Mouse (Mus musculus): Measurements from ENCODE around the gene Mas1. TPM values are rescaled to one million over a fixed set of nuclear protein-coding genes. Genes with fewer than 3 reads are reported as not detected.

Gene Mas1
- total RNA-seq, 2 experiments from 2014 or later = 0.34 to 0.41 TPM

DNA sequence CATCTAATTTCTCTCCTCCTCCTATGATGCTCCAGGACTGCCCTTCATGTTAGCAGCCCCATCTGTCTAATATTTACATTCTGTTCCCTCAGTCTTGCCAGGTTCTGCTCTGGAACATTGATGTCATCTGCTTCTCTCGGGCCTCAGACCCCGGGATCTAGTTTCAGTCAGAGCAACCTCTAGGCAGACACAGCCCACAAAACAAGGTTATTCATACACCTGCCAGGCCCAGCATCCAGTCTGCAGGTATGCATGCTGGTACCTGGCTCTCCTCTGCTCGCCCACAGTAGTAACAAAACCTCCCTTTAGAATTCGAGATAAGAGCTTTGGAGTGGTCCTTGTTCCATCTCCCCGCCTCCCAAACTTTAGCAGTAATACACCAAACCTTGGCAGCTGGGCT, 37.6 kb downstream of the Mas1 start:
- no peak for DNase-seq

DNA sequence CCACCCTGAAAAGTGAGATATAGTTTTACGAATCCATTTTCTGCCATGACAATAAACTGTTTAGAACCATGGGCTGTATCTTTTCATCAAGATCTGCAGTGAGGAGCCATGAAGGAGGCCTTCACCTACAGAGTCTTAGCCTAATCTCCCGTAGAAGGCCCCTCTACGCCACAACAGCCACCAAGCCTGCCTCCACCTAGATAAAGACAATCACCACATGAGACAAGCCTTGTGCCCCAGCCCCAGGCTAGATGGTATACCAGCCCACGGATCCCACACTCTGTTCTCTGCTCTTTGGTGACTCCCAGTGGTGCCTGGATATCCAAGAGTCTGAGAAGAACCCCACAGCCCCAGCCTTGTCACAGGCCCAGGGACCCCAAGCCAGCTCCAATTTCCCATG, 52.1 kb downstream of the Mas1 start:
- no peak for DNase-seq

DNA sequence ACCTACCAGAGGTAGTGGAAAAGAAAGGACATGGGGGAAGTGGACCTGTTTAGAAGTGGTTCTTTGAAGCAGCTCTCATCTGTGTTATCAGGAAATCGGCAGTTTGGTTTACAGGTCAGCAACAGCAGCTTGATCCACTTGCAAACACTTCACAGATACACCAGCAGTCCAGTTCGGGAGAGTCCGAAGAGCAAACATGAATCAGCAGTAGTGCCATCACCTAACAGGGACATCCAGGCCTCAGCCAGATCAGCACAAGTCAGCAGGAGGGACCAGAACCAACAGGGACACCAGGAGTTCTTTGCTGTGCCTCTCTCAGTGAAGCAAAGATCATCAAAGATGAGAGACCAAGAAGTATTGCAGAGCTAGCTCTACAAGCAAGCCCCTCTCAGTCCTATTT, 53.4 kb downstream of the Mas1 start:
- no peak for DNase-seq

DNA sequence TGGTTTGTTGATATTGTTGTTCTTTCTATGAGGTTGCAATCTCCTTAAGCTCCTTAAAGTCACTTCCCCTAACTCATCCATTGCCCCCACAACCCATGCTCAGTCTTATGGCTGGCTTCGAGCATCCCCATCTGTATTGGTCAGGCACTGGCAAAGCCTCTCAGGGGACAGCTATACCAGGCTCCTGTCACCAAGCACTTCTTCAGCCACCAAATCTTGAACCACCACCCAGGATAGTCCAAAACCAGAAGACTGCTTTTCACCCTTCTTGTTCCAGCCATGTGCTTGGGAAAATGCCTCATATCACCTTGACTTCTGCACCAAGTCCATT, 57.0 kb downstream of the Mas1 start:
- no peak for DNase-seq

DNA sequence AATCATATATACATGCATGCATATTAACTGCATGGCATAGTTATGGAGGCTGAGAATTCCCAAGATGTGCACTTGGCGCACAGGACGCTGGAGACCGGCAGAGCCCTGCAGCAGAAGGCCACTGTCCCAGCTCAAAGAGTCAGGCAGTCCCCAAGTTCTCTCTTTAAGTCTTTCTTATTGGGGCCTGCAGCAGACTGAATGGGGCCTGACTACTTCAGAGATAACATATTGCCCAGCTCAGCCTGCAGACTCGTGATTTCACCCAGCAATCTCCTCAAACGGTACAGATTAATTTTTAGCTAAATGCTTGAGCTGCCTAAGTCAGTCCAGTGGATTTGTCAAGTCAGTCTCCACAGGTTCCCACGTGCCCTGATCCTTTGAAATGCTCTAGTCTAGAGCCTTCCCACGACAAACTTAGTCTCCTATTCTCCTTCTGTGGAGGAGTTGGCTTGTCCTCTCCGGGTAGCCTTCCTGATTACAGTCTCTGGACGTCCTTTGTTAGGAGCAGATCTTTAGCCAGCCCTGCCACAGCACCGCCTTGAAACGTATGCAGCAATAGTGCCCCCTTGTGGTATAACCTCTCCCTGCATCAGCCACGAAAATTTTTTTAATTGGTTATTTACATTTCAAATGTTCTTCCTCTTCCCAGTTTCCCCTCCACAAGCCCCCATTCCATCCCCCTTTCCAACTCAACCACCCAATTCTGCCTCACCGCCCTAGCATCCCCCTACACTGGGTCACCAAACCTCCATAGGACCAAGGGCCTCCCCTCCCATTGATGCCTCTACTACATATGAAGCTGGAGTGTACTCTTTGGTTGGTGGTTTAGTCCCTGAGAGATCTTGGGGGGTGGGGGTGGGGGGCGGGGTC, 57.6 kb downstream of the Mas1 start:
- peak; percentile 83 for DNase-seq

DNA sequence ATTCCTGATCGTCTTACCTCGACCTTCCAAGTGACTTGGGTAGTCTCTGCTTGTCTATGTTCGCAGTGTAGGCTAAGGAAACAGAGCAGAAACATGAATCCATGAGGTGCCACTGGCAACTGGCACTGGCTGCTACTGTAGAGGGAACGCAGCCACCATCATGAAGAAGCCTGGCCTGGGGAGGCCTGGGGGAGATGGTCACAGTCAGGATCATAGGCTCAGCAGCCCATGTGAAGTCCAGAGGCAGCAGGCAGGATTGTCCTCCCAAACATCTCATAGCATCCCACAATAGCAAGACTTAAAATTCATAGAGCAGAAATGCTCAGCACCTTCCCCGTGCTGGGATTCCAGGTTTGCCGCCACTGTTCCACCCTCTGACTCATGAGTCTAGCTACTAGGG, 59.1 kb downstream of the Mas1 start:
- no peak for DNase-seq

DNA sequence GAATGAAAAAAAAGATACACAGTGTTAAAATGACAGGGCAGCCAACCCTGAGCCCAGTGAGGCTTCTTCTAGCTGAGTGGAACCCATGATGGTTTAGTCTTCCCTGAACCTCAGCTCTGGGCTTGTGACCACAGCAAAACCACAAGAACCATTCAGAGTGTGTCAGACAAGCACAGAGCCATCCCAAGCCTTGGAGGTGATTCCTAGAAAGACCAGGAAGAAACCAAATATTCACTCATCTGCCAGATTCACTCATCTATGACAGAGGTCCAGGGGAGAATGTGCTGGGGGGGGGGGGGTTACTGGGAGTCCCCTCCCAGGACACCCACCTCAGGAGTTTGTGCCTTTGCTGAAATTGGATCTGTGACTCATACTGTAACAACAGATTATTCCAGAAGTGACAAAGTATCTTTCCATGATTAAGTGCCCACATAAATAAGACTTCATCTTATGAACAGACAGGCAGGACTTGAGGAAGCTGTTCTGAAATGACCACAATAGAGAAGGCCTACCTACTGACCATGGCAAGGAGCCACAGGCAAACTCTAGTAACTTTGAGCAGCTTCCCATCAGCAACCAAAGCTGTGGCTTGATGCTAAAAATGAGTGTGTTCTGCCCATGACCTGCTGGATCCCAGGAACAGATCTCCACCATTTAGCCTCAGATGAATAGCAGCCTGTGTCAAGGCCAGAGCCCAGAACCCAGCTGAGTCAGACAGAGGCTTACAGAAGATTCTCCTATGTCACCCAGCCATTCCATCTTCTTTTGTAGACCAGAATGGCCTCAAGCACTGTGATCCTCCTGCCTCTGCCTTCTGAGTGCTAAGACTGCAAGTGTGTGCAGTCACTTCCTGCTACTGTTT, 63.1 kb downstream of the Mas1 start:
- no peak for DNase-seq

DNA sequence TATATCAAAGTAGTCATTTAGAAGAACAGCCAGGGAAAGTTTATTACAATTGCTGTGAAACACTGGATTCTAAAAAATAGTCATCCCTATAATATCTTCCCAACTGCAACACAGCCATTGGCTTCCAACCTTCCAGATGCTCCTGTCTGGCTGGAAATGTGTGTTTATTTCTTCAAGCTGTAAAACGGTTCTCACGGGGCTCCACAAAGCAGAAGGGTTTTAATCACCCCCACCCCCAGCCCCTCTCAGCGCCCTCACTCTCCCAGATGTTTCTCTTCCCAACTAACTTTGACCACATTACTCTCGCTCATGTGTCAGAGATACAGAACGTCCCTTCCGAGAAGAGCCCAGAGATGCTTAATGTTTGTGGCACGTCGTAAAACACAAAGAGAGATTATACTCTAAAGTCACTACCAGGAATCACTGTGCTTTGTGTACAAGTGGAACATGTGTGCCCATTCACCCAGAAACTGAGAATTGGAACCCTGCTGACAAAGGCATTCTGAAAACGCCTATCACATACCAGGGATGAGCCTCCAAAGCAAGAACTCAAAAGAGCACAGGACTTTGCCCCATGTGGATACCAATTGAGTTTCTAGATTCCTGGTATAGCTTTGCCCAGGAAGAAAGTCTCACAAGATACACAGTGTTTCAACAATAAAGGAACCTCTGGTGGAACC, 65.9 kb downstream of the Mas1 start:
- DNase-seq = no peak

DNA sequence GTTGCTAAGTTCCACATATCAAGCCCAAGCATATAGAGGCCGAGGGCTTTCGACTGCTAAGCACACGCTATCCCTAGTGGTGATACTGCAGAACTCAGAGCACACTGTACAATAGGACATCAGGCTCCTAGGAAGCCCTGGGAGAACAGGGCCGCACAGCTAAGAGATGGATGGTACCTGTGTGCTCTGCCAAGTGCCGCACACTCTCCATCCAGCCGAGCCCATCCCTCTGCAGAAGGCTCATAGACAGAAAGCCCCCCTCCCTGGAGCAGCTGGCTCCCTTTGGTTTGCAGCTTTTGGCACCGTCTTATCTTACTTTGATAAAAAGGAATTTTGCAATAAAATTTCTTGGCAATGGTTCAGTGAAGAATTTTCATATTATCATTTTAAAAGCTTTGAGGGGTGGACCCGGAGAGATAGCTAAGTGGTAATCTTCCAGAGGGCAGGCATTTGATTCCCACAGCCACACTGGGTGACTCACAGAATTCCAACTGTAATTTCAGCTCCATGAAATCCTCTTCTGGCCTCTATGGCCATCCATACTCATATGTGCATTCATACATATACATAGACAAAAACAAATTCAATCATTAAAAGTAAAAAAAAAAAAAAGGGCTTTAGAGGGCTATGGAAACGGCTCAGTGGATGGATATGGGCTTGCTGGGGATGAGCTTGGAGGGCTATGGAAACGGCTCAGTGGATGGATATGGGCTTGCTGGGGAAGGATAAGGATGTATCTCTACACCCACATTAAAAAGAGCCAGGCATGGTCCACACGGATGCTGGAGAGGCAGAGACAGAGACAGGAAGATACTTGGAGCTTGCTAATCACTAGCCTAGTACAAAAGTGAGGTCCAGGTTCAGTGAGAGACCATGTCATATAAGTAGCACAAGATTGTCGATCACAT, 68.3 kb downstream of the Mas1 start:
- DNase-seq = peak; percentile 45

DNA sequence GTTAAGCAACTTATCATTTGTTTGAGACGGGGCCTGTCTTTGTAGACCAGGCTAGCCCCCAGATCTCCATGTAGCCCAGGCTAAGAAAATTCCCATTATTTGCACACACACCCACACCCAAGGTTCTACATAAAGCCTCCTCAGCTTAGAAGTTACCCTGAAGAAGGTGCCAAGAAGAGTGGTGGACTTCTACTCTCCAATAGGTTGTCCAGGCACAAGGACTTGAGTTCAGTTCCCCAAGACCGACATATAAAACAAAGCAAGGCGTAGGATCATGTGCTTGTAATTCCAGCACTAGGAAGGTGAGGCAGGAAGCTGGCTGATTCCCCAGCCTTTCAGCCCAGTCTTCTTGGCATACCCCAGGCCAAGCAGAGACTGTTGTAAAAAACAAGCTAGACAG, 69.4 kb downstream of the Mas1 start:
- DNase-seq = no peak

DNA sequence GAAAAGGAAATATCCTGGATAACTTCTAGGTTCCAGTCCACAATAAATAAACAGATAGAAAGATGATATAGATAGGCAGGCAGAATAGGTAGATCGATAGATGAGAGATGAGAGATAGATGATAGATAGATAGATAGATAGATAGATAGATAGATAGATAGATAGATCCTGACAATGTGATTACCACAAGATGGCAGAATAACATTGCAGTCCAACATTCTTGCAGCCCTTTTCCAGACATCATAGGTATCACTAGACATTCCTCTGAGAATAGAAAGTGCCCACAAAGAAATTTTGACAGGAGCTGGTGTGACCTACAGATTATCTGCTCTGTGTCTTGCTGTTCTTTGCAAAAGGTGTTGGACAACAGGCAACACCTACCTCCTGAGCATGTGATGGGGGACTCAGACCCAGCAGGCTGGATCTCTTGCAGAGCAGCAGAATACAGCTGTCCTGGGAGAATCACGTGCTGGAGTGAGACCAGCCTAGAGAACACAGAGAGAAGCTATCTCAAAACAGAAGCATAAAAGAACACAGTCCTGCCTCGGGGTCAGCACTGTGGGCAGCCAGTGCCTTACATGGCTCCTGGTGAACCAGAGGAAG, 70.4 kb downstream of the Mas1 start:
- DNase-seq = no peak

DNA sequence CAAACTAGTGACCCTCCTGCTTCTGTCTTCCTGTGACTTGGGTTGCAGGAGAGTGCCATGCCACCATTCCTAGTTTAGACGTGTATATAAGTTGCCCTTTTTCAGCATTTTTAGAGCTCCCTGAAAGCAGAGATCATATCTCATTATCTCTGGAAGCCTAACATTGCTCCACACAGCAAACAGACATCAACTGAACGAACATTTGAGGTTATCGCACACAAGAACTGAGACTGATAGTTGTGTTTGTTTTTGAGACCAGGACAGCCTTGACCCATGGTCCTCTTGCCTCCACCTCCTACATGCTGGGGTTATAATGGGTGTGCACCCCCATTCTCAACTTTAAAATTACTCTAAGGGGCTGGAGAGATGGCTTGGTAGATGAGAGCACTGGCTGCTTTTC, 71.3 kb downstream of the Mas1 start:
- no peak for DNase-seq

DNA sequence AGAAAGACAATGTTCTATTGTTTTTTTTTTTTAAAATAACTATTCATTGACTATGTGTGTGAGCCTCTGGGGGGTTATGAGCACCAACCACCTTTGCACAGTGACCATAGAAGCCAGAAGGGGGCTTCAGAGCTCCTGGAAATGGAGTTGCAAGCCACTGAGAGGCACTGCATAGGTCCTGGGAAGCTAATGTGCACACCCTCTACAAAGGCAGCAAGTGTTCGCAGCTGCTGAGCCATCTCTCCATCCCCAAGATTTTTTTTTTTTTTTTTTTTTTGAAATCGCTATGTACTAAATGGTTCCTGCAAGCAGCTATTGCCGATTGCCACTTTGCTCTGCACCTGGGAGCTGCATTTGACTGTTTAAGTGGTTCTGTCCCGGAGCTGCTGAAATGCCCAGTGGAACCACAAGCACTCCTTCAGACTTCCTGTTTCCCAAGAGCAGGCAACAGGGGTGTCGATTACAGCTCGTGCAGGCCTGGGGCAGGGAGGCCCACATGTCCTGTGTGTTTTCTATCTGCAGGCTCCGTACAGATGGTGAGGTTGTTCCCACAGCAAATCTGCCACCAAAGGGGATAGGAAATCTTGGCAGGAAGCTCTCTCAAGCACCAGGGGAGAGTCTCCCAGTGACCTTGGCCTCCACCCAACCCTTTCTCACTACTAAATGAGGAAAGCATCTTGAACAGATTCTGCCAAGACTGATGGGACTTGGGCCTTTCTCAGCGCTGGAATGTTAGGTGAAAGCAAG, 74.1 kb downstream of the Mas1 start:
- peak; percentile 86 for DNase-seq

DNA sequence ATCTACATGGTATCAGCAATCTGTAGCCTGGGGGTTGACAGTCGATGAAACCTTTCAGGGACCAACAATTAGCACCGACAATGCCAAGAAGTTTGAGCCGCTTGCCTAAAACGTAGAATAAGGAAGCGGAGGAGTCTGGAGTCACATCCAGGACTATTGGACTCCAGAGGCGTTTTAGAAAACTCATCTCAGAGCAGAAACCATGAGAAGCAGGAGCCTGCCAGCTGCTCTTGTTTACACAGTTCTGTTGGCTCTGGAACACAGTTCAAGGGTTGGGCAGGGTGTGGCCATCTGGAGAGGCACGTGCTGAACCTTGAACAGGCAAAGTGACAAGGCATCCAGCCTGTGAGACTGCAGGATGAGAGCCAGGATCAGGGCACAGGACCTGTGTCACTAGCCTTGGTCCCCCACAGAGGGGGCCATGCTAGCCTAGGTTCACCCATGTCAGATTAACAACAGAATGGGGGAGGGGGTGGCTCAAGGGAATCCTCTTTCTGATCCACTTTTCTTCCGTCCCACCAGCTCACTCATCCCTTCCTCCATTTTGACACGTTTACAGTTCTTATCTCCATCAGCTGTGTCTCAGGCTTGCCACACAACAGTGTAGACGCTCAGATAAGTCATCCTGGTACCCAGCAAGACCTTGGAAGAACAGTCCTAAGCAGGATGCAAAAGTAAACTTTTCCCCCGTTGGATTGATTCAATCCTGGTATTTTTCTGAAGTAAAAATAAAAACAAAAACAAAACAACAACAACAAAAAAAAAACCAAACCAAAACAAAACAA, 75.3 kb downstream of the Mas1 start:
- peak; percentile 78 for DNase-seq

DNA sequence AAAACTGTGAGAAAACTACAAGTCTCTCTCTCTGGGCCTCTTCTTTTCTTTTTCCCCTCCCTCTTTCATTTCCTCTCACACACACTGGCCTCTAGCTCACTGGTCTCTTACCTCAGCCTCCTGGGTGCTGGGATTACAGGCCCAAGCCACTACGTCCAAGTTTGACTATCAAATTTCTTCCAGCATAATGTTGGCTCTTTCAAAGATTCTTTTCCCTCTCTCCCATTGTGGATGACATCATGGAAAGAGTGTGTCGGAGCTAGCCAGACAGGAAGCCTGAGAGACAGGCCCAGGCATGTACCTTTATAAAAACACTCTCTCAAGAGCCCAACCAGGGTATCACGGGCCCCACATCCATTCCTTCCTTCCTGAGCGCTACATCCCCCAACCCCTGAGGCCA, 76.5 kb downstream of the Mas1 start:
- DNase-seq = peak; percentile 66

DNA sequence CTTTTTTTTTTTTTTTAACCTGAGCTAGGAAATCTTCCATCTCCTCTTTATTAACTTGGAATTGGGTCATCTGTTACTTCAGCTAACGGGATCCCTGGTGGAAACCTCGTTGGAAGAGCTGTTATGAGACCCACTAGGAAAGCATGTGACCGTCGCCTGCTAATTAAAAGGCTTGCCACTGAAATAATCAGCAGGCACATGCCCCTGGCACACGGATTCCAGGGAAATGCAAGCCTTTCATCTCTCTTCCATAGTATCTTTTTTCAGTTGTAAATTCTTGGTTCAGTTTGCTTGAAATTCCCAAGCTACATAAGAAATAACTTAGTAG, 76.9 kb downstream of the Mas1 start:
- DNase-seq = no peak

Data from heart, postnatal 4 days (tissue).